Mouse (Mus musculus): ENCODE measurements around the gene Vwa5b1.

DNA sequence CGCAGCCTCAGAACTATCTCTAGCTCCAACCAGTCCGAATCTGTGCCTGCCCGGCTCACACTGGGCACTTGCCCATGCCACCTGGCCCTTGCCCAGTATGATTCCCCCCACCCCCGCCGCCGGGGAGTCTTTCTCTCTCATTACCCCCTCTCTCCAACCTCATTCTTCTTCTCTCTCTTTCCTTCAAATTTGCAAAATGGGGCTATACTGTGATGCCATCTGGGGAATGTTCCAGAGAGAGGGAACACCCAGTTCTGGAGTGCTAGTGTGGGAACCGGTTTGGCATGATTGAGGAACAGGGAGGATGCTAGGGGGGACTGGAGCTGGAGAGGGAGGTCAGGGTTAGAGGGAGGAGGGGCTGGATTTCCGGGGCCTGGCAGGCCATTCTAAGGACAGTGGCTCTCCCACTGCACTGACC lies 82.2 kb downstream of the Vwa5b1 start:
- no peak for TF ChIP-seq POLR2A (IDR thresholded peaks at IDR 0.05; ENCODE audit: borderline replicate concordance, control insufficient read depth, low read depth, low read length)
- no peak for TF ChIP-seq CTCF (IDR thresholded peaks at IDR 0.05; ENCODE audit: control insufficient read depth, insufficient read depth, low read length)
